Mouse (Mus musculus): Measurements from ENCODE around the gene Nckap5l.

The Nckap5l gene

GRCm38 (mm10) chr15:99457606-99458401 is at the start of gene Nckap5l:
TSS of gene Nckap5l (minus strand) at chr15:99457748.
- in situ Hi-C loops (cut with MboI, MseI), result no loop called here

GRCm38 (mm10) chr15:99505324-99506095 is 48.0 kb upstream of the Nckap5l start:
- in situ Hi-C loops (cut with MboI, MseI), result loop anchor here (10.0 kb wide), 1 partner anchor 179 kb away; no protein-coding TSS in a partner anchor

GRCm38 (mm10) chr15:99503256-99503655 is 45.7 kb upstream of the Nckap5l start:
- in situ Hi-C loops (cut with MboI, MseI), result loop anchor here (5.0 to 10.0 kb wide), 2 partner anchors 79 to 182 kb away; no protein-coding TSS in a partner anchor

- in situ Hi-C loops (cut with MboI, MseI), result loop anchor here (5.0 to 10.0 kb wide), 2 partner anchors 80 to 182 kb away; no protein-coding TSS in a partner anchor
These were observed 44.8 kb upstream of the Nckap5l start for GRCm38 (mm10) chr15:99502311-99502831.

GRCm38 (mm10) chr15:99501292-99502260 is 44.0 kb upstream of the Nckap5l start:
- in situ Hi-C loops (cut with MboI, MseI), result loop anchor here (5.0 to 10.0 kb wide), 2 partner anchors 81 to 183 kb away; no protein-coding TSS in a partner anchor

- in situ Hi-C loops (cut with MboI, MseI), result loop anchor here (5.0 to 10.0 kb wide), 2 partner anchors 82 to 184 kb away; no protein-coding TSS in a partner anchor
These were observed 42.8 kb upstream of the Nckap5l start for GRCm38 (mm10) chr15:99500320-99500719.

- in situ Hi-C loops (cut with MboI, MseI), result loop anchor here (5.0 to 10.0 kb wide), 2 partner anchors 83 to 185 kb away; no protein-coding TSS in a partner anchor
These were observed 42.2 kb upstream of the Nckap5l start for GRCm38 (mm10) chr15:99499726-99500125.

- in situ Hi-C loops (cut with MboI, MseI), result no loop called here
These were observed 41.2 kb upstream of the Nckap5l start for GRCm38 (mm10) chr15:99498781-99499180.

- in situ Hi-C loops (cut with MboI, MseI), result no loop called here
These were observed 40.8 kb upstream of the Nckap5l start for GRCm38 (mm10) chr15:99498356-99498755.

- in situ Hi-C loops (cut with MboI, MseI), result no loop called here
These were observed 40.1 kb upstream of the Nckap5l start for GRCm38 (mm10) chr15:99497527-99498242.

- in situ Hi-C loops (cut with MboI, MseI), result no loop called here
These were observed 39.5 kb upstream of the Nckap5l start for GRCm38 (mm10) chr15:99497061-99497460.

GRCm38 (mm10) chr15:99484745-99485144 is 27.2 kb upstream of the Nckap5l start:
- in situ Hi-C loops (cut with MboI, MseI), result no loop called here

- in situ Hi-C loops (cut with MboI, MseI), result no loop called here
These were observed 18.3 kb upstream of the Nckap5l start for GRCm38 (mm10) chr15:99475814-99476213.

GRCm38 (mm10) chr15:99474576-99474926 is 17.0 kb upstream of the Nckap5l start, which contains the start of gene Bcdin3d:
TSS of gene Bcdin3d (minus strand) at chr15:99474730.
- in situ Hi-C loops (cut with MboI, MseI), result no loop called here

- in situ Hi-C loops (cut with MboI, MseI), result no loop called here
These were observed 16.4 kb upstream of the Nckap5l start for GRCm38 (mm10) chr15:99473801-99474575.

GRCm38 (mm10) chr15:99472972-99473371 is 15.4 kb upstream of the Nckap5l start:
- in situ Hi-C loops (cut with MboI, MseI), result no loop called here

- in situ Hi-C loops (cut with MboI, MseI), result no loop called here
These were observed 14.1 kb upstream of the Nckap5l start for GRCm38 (mm10) chr15:99471677-99472063.

- in situ Hi-C loops (cut with MboI, MseI), result no loop called here
These were observed 13.6 kb upstream of the Nckap5l start for GRCm38 (mm10) chr15:99470971-99471676.

All from T-helper 1 cell (primary cell).